Mouse (Mus musculus): ENCODE measurements around the gene Jund. TPM values are rescaled to one million over a fixed set of nuclear protein-coding genes. Genes with fewer than 3 reads are reported as not detected.
A peak's percentile ranks its signal among the peaks of the same experiment; 100 is the strongest.

The Jund gene
- total and polyA plus RNA-seq, 3 experiments, result 109 to 127 (median 123) TPM

- H3K79me2 ChIP-seq (replicated peaks; ENCODE audit: control insufficient read depth, insufficient read depth, low read length), result no peaks in the 10 kb centered on the region
- DNase-seq, result peak in 1 of 2 experiments; percentile 76
- no peak overlapping the region for H3K9ac ChIP-seq (ENCODE audit: low read depth, low read length)
- no peak overlapping the region for H3K4me3 ChIP-seq
- TF ChIP-seq EP300 (IDR thresholded peaks at IDR 0.05; ENCODE audit: insufficient read depth, low read depth, low read length) (no peak; the same call in 1 of the 2 replicates), CTCF (IDR thresholded peaks at IDR 0.05) (no peak), POLR2A (IDR thresholded peaks at IDR 0.05; ENCODE audit: insufficient read depth, low read depth, low read length) (no peak)
- peak overlapping the region; percentile 81 for H3K27ac ChIP-seq
- H3K27me3 ChIP-seq (ENCODE audit: control insufficient read depth, insufficient read depth, low read length), result no peaks in the 10 kb centered on the region
- H3K36me3 ChIP-seq (ENCODE audit: control insufficient read depth, insufficient read depth, low read length), result no peaks in the 10 kb centered on the region
- 57% methylated on average over 10 of the region's 10 CpGs for WGBS
- intact Hi-C loops (cut with DNase I), result no loop called here
- peaks cover 9% of the 10 kb centered on the region for H3K4me1 ChIP-seq (ENCODE audit: control insufficient read depth, insufficient read depth, low read length)
These were observed 27.0 kb upstream of the Jund start for GRCm38 (mm10) chr8:70671615-70672324.

- H3K27me3 ChIP-seq (ENCODE audit: control insufficient read depth, insufficient read depth, low read length), result no peaks in the 10 kb centered on the region
- H3K4me1 ChIP-seq (ENCODE audit: control insufficient read depth, insufficient read depth, low read length), result peaks cover 9% of the 10 kb centered on the region
- H3K4me3 ChIP-seq, result peak overlapping the region; percentile 29
- TF ChIP-seq EP300 (IDR thresholded peaks at IDR 0.05; ENCODE audit: insufficient read depth, low read depth, low read length) (no peak), POLR2A (IDR thresholded peaks at IDR 0.05; ENCODE audit: insufficient read depth, low read depth, low read length) (no peak), CTCF (IDR thresholded peaks at IDR 0.05) (no peak)
- no peaks in the 10 kb centered on the region for H3K79me2 ChIP-seq (replicated peaks; ENCODE audit: control insufficient read depth, insufficient read depth, low read length)
- H3K9ac ChIP-seq (ENCODE audit: low read depth, low read length), result peak overlapping the region; percentile 17
- H3K36me3 ChIP-seq (ENCODE audit: control insufficient read depth, insufficient read depth, low read length), result no peaks in the 10 kb centered on the region
- H3K27ac ChIP-seq, result peak overlapping the region; percentile 81
- no peak for DNase-seq
- WGBS, result 32% methylated on average over 19 of the region's 19 CpGs
- intact Hi-C loops (cut with DNase I), result loop anchor here (1.0 kb wide), 1 partner anchor 28 kb away; no protein-coding TSS in a partner anchor
These were observed 26.2 kb upstream of the Jund start for GRCm38 (mm10) chr8:70672325-70673078.

DNA sequence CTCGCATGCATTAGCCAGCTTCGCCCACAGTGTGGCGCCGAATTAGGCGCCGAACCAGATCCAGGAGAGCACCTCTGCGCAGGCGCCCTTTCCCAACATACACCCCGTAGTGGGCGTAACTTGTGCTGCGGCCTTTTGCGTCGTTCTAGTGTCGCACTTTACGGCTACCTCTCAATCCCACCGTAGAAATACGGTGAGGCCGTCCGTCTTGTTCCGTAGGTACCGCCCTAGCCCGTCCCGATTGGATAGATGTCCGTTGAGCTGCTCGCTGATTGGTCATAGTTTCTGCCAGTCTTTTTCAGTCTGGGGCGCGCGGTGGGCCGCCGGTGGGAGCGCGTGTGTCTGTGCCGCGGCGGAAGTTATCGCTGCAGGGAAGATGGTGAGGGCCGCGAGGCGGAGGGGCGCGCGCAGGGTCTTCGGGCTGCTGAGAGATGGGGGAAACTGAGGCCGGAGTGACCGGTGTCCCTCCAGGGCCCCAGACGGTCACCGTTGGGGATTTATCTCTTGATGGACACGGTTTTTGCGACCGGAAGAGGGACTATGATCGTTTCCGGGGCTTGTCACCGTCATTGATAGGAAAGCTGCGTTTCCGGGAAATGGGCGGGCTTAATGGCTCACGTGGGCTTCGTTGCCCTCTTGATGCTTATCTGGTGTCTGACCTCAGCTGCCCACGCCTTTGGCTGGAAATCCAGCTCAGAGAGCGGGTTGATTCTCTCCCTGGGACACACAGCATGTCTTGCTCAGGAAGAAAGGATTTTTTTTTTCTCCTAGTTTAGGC, 25.5 kb upstream of the Jund start, which contains the start of gene Lsm4:
TSS of gene Lsm4 (plus strand) at position 170 of the 778 bp plus-strand sequence.
- peak; percentile 98 to 99 for DNase-seq
- peak within 1 kb of the TSS; percentile 98 for H3K27ac ChIP-seq
- no peaks in the 10 kb centered on the region for H3K36me3 ChIP-seq (ENCODE audit: control insufficient read depth, insufficient read depth, low read length)
- peak within 1 kb of the TSS; percentile 71 for H3K4me3 ChIP-seq
- peak within 1 kb of the TSS; percentile 72 for H3K9ac ChIP-seq (ENCODE audit: low read depth, low read length)
- intact Hi-C loops (cut with DNase I), result loop anchor here (1.0 kb wide), 1 partner anchor 27 kb away; no protein-coding TSS in a partner anchor
- no peaks in the 10 kb centered on the region for H3K27me3 ChIP-seq (ENCODE audit: control insufficient read depth, insufficient read depth, low read length)
- H3K4me1 ChIP-seq (ENCODE audit: control insufficient read depth, insufficient read depth, low read length), result peaks cover 9% of the 10 kb centered on the region
- H3K79me2 ChIP-seq (replicated peaks; ENCODE audit: control insufficient read depth, insufficient read depth, low read length), result no peaks in the 10 kb centered on the region
- TF ChIP-seq EP300 (IDR thresholded peaks at IDR 0.05; ENCODE audit: insufficient read depth, low read depth, low read length), result peak; percentile 91
- peak; percentile 80 for TF ChIP-seq POLR2A (IDR thresholded peaks at IDR 0.05; ENCODE audit: insufficient read depth, low read depth, low read length)
- TF ChIP-seq CTCF (IDR thresholded peaks at IDR 0.05), result peak; percentile 89
- under 1% methylated on average over 60 of the region's 60 CpGs for WGBS

DNA sequence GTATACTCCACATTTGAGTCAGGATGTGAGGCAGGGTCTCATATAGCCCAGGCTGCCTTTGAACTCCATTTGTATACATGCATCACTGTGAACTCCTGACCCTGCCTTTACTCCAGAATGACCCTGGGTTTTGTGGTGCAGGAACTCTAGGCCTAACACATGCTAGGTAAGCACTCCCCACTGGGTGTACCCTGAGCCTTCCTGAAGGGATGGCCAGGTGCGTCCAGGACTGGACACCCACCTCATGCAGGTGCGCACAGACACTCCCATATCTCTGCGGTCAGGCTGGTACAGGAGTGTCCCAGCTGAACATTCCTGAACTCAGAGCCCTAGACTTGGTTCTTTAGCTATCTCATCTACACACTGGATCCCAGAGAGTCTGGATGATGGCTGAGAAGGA, 24.6 kb upstream of the Jund start:
- intact Hi-C loops (cut with DNase I), result no loop called here
- Histone ChIP-seq H3K9ac (ENCODE audit: low read depth, low read length) (peak overlapping the region; percentile 56; the same call in 1 of the 2 replicates), H3K27ac (peak overlapping the region; percentile 98), H3K36me3 (ENCODE audit: control insufficient read depth, insufficient read depth, low read length) (no peaks in the 10 kb centered on the region), H3K79me2 (replicated peaks; ENCODE audit: control insufficient read depth, insufficient read depth, low read length) (no peaks in the 10 kb centered on the region), H3K27me3 (ENCODE audit: control insufficient read depth, insufficient read depth, low read length) (no peaks in the 10 kb centered on the region), H3K4me1 (ENCODE audit: control insufficient read depth, insufficient read depth, low read length) (peaks cover 11% of the 10 kb centered on the region), H3K4me3 (peak overlapping the region; percentile 71)
- no peak for DNase-seq
- 86% methylated on average over 3 of the region's 3 CpGs for WGBS
- TF ChIP-seq POLR2A (IDR thresholded peaks at IDR 0.05; ENCODE audit: insufficient read depth, low read depth, low read length), result no peak
- no peak for TF ChIP-seq CTCF (IDR thresholded peaks at IDR 0.05)
- TF ChIP-seq EP300 (IDR thresholded peaks at IDR 0.05; ENCODE audit: insufficient read depth, low read depth, low read length), result no peak

DNA sequence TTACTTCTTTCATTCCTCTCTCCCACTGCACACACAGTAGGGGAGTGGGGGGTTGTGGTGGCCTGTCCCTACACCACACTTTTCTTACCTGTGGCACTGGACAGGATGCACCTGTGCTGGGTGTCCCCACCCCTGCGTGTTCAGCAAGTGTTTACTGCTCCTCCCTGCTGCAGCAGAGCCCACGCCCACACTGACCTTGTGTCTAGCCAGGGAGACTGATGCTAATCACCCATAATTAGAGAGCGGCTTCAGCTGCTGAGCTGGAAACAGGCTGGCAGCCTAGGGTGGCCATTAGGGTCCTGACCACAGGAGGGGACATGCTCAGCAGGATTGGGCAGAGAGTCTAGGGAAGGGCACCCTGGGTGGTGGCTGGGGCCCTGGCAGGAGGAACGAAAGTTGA, 24.0 kb upstream of the Jund start:
- H3K9ac ChIP-seq (ENCODE audit: low read depth, low read length), result no peak overlapping the region

More for the DNA sequence above, 24.0 kb upstream of the Jund start:
- H3K27me3 ChIP-seq (ENCODE audit: control insufficient read depth, insufficient read depth, low read length), result no peaks in the 10 kb centered on the region
- DNase-seq, result no peak
- H3K4me3 ChIP-seq, result no peak overlapping the region
- H3K4me1 ChIP-seq (ENCODE audit: control insufficient read depth, insufficient read depth, low read length), result peaks cover 15% of the 10 kb centered on the region
- no peaks in the 10 kb centered on the region for H3K79me2 ChIP-seq (replicated peaks; ENCODE audit: control insufficient read depth, insufficient read depth, low read length)
- no peaks in the 10 kb centered on the region for H3K36me3 ChIP-seq (ENCODE audit: control insufficient read depth, insufficient read depth, low read length)
- no peak for TF ChIP-seq EP300 (IDR thresholded peaks at IDR 0.05; ENCODE audit: insufficient read depth, low read depth, low read length)
- TF ChIP-seq POLR2A (IDR thresholded peaks at IDR 0.05; ENCODE audit: insufficient read depth, low read depth, low read length), result no peak
- no peak for TF ChIP-seq CTCF (IDR thresholded peaks at IDR 0.05)
- intact Hi-C loops (cut with DNase I), result no loop called here
- 69% methylated on average over 4 of the region's 4 CpGs for WGBS
- H3K27ac ChIP-seq, result peak overlapping the region; percentile 98

Measured in heart, adult 2 months (tissue).